In the genomic region with DNA sequence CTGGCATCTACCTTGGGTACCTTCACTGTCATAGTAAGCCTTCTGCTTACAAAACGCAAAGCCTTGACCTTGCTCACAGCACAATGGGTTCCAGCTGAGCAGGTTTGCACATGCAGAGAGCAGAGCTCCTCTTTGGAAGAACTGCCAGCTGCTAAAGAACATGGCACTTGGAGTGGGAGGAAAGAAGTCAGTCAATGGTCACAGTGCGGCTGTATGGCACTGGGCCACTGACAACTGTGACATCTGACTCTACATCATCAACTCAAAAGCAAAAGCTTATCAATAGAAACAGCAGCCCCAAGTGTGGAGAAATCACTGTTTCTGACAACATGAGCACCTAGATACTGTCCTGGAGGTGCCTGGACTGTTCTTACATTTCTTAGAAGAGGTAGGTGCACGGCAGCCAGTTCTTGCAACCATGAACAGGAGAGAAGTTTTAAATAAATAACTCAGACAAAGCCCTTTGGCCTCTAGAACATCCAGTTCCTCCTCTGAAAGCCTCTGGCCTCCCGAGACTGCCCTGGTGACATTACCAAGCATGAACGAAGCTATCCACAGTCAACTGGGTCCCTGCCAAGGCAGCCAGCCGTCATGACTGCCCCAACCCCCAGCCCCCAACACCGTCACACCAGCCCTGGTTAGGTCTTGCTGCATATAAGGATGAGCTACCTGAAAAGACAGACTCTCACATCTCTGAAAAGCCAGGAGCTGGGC, we compare ENCODE assay signal across 13 mouse cellular contexts. TPM values are rescaled to one million over a fixed set of nuclear protein-coding genes. Genes with fewer than 3 reads are reported as not detected.
A peak's percentile ranks its signal among the peaks of the same experiment; 100 is the strongest.
DNase-seq lines count a peak whose midpoint lies in the region; ATAC-seq and TF ChIP-seq lines count a peak whose summit lies in the region.
"Had no signal": no experiment of that assay in that cellular context is flagged by ENCODE, and none has a peak within 500 bp of the region (broad histone marks: within the 10 kb centered on the region; RNA-seq: fewer than 3 reads in every experiment).

No protein-coding gene starts in this region.

- ATAC-seq in liver, postnatal 0 days = peak; percentile 80
- no peak for ATAC-seq in liver, embryonic 11.5 days (replicated peaks; ENCODE audit: low FRiP score)
- ATAC-seq: activated CD4-positive, CD25-positive, alpha-beta regulatory T cell, adult 4 months had no signal

- H3K4me3 ChIP-seq in liver, postnatal 0 days (ENCODE audit: low read depth, low read length) = no peak overlapping the region
- no peak overlapping the region for H3K4me3 ChIP-seq in liver, embryonic 11.5 days (ENCODE audit: low read depth, low read length)
- no peak overlapping the region for H3K4me3 ChIP-seq in brown adipose tissue, adult 24 weeks (ENCODE audit: insufficient read depth, low read depth, low read length)
- H3K4me3 ChIP-seq: midbrain, embryonic 12.5 days had no signal

- no peaks in the 10 kb centered on the region for H3K27me3 ChIP-seq in liver, postnatal 0 days (ENCODE audit: insufficient read depth, low read length)
- no peaks in the 10 kb centered on the region for H3K27me3 ChIP-seq in liver, embryonic 11.5 days (replicated peaks; ENCODE audit: control insufficient read depth, insufficient read depth, low read length)
- H3K27me3 ChIP-seq: midbrain, embryonic 12.5 days had no signal

- peaks cover 3% of the 10 kb centered on the region; the same call in 1 of the 2 replicates for H3K4me1 ChIP-seq in liver, postnatal 0 days (ENCODE audit: insufficient read depth)
- H3K4me1 ChIP-seq in liver, embryonic 11.5 days (replicated peaks; ENCODE audit: control insufficient read depth, insufficient read depth, low read length) = no peaks in the 10 kb centered on the region
- peaks cover 16% of the 10 kb centered on the region for H3K4me1 ChIP-seq in brown adipose tissue, adult 24 weeks (ENCODE audit: control insufficient read depth, insufficient read depth, insufficient read length, low read length)
- H3K4me1 ChIP-seq: midbrain, embryonic 12.5 days had no signal

- TF ChIP-seq EP300 in liver, postnatal 0 days (IDR thresholded peaks at IDR 0.05; ENCODE audit: low read depth) = peak; percentile 84

- no peaks in the 10 kb centered on the region for H3K36me3 ChIP-seq in liver, postnatal 0 days (replicated peaks; ENCODE audit: insufficient read depth, low read length)
- no peaks in the 10 kb centered on the region for H3K36me3 ChIP-seq in liver, embryonic 11.5 days (ENCODE audit: control insufficient read depth, insufficient read depth, low read length)
- H3K36me3 ChIP-seq: midbrain, embryonic 12.5 days had no signal

- WGBS in liver, postnatal 0 days (ENCODE audit: insufficient replicate concordance) = 32% methylated on average over 7 of the region's 7 CpGs
- WGBS in liver, embryonic 11.5 days = 74% methylated on average over 7 of the region's 7 CpGs

- TF ChIP-seq CTCF in liver, postnatal 0 days (IDR thresholded peaks at IDR 0.05; ENCODE audit: low read depth) = no peak

- intact Hi-C loops in heart, postnatal 25 days (cut with DNase I) = no loop called here

- no peak overlapping the region for H3K9ac ChIP-seq in liver, postnatal 0 days (replicated peaks)
- no peak overlapping the region for H3K9ac ChIP-seq in liver, embryonic 11.5 days (ENCODE audit: low read depth, low read length)
- H3K9ac ChIP-seq: hindbrain, embryonic 14.5 days; liver, embryonic 14.5 days; midbrain, embryonic 12.5 days had no signal

- H3K9me3 ChIP-seq in liver, postnatal 0 days (ENCODE audit: low read length) = no peaks in the 10 kb centered on the region
- H3K9me3 ChIP-seq in liver, embryonic 11.5 days (ENCODE audit: control insufficient read depth, low read length) = no peaks in the 10 kb centered on the region
- H3K9me3 ChIP-seq: midbrain, embryonic 12.5 days had no signal

- peak overlapping the region; percentile 83 for H3K27ac ChIP-seq in liver, postnatal 0 days (ENCODE audit: low read depth)
- no peak overlapping the region for H3K27ac ChIP-seq in liver, embryonic 11.5 days (ENCODE audit: low read depth, low read length)
- peak overlapping the region; percentile 75 for H3K27ac ChIP-seq in brown adipose tissue, adult 24 weeks (replicated peaks; ENCODE audit: low read depth, low read length)
- H3K27ac ChIP-seq: hindbrain, embryonic 14.5 days; liver, embryonic 14.5 days; midbrain, embryonic 12.5 days had no signal

- no peak overlapping the region for H3K4me2 ChIP-seq in liver, postnatal 0 days (ENCODE audit: low read depth, low read length)
- H3K4me2 ChIP-seq in liver, embryonic 11.5 days = no peak overlapping the region
- H3K4me2 ChIP-seq: hindbrain, embryonic 14.5 days; midbrain, embryonic 12.5 days had no signal

- peak; percentile 73 for DNase-seq in liver, postnatal 0 days
- no peak for DNase-seq in liver, embryonic 11.5 days (ENCODE audit: low spot score)
- peak; percentile 8 for DNase-seq in heart, postnatal 25 days (ENCODE audit: low spot score)
- peak; percentile 73 for DNase-seq in lung, postnatal 36 days
- no peak for DNase-seq in spleen, postnatal 4 days (ENCODE audit: low spot score in 2 of 2)
- DNase-seq in embryo, embryonic 10.5 days (ENCODE audit: low spot score) = no peak
- DNase-seq: cerebellum, adult 9-11 months; layer of hippocampus, adult 9-11 months had no signal

RNA-seq across cellular contexts. Expression of gene Lpin1, which starts 19.5 kb away (rescaled TPM):
- polyA plus RNA-seq in liver, postnatal 0 days (2015; fragmentation: Nextera tagmentation; extraction: Ambion mirVana) = 4.6 and 14.3 TPM in 2 replicates
- polyA plus RNA-seq in liver, embryonic 11.5 days (2014; fragmentation: Nextera tagmentation; extraction: Ambion mirVana) = 9.6 and 10.4 TPM in 2 replicates
- polyA plus RNA-seq in brown adipose tissue, adult 24 weeks (2012; ENCODE audit: insufficient read depth, insufficient read length, missing spikeins) = 258 and 314 TPM in 2 replicates
- 100 to 1,000 TPM; 161 to 169 TPM for total RNA-seq in heart, postnatal 25 days (2021)

RNA-seq across cellular contexts. Expression of gene Ntsr2, which starts 22.9 kb away (rescaled TPM):
- polyA plus RNA-seq in liver, postnatal 0 days (2015; fragmentation: Nextera tagmentation; extraction: Ambion mirVana) = not detected in 2 replicates
- not detected in 2 replicates for polyA plus RNA-seq in liver, embryonic 11.5 days (2014; fragmentation: Nextera tagmentation; extraction: Ambion mirVana)
- 1.3 and 1.9 TPM in 2 replicates for polyA plus RNA-seq in brown adipose tissue, adult 24 weeks (2012; ENCODE audit: insufficient read depth, insufficient read length, missing spikeins)
- 1 to 10 TPM; 7.5 to 9.9 TPM for total RNA-seq in heart, postnatal 25 days (2021)
- polyA plus RNA-seq: activated CD4-positive, CD25-positive, alpha-beta regulatory T cell, adult 4 months; liver, embryonic 14.5 days; midbrain, embryonic 12.5 days had no signal

Comparison
In these comparisons a context has a peak if more than half of its experiments do, and no peak if none do; other contexts are left out.
1. DNase-seq: peak in liver, postnatal 0 days (single experiment), heart, postnatal 25 days (single experiment) and lung, postnatal 36 days (single experiment); none in liver, embryonic 11.5 days (single experiment), spleen, postnatal 4 days (0 of 2) and embryo, embryonic 10.5 days (single experiment).
2. RNA of gene Lpin1, which starts 19.5 kb away (polyA plus RNA-seq): 258 to 314 TPM in brown adipose tissue, adult 24 weeks; 4.6 to 14.3 TPM in liver, postnatal 0 days and 9.6 to 10.4 TPM in liver, embryonic 11.5 days; every median in the first group is over 10 times any median in the second.